Mouse (Mus musculus): ENCODE data around the gene Paqr5. TPM values are rescaled to one million over a fixed set of nuclear protein-coding genes. Genes with fewer than 3 reads are reported as not detected.
A peak's percentile ranks its signal among the peaks of the same experiment; 100 is the strongest.

The Paqr5 gene
- polyA plus RNA-seq, 1 experiment from 2014 or later, result 0.56 TPM

DNA sequence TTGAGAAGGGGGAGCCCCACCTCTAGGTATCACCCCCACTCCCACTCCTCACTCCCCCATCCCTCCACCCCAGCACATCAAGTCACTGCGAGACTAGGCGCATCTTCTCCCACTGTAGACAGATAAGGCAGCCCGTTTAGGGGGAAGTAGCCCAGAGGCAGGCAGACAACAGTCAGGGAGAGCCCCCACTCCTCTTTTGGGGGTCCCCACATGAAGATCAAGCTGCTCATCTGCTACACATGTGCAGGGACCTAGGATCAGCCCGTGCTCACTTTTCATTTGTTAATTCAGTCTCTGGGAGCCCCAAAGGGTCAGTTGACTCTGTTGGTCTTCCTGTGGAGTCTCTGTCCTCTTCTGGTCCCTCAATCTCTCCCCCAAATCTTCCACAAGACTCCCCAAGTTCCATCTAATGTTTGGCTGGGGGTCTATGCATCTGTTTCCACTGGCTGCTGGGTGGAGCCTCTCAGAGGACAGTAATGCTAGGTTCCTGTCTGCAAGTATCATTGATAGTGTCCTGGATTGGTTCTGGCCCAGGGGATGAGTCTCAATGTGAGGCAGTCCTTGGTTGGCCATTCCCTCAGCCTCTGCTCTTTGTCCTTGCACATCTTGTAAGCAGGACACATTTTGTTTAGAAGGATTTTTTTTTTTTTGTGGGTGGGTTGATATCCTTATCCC is 118.9 kb downstream of the Paqr5 start:
- Histone ChIP-seq H3K4me3 (ENCODE audit: low read depth, low read length) (no peak overlapping the region), H3K27me3 (ENCODE audit: control insufficient read depth, insufficient read depth, low read length) (peaks cover 3% of the 10 kb centered on the region), H3K36me3 (ENCODE audit: control insufficient read depth, insufficient read depth, low read length) (peaks cover 7% of the 10 kb centered on the region), H3K27ac (ENCODE audit: low read depth, low read length) (no peak overlapping the region), H3K4me1 (ENCODE audit: control insufficient read depth, insufficient read depth, low read length) (0 out of 2 replicates have a peak, but pooled peaks cover 2% of the 10 kb centered on the region), H3K9ac (ENCODE audit: low read depth, low read length) (no peak overlapping the region), H3K9me3 (replicated peaks; ENCODE audit: control insufficient read depth, low read length) (no peaks in the 10 kb centered on the region), H3K4me2 (no peak overlapping the region)
- no peak for ATAC-seq (replicated peaks; ENCODE audit: insufficient number of reproducible peaks, low FRiP score, low TSS enrichment)
- 62% methylated on average over 4 of the region's 4 CpGs for WGBS (ENCODE audit: insufficient replicate concordance)

DNA sequence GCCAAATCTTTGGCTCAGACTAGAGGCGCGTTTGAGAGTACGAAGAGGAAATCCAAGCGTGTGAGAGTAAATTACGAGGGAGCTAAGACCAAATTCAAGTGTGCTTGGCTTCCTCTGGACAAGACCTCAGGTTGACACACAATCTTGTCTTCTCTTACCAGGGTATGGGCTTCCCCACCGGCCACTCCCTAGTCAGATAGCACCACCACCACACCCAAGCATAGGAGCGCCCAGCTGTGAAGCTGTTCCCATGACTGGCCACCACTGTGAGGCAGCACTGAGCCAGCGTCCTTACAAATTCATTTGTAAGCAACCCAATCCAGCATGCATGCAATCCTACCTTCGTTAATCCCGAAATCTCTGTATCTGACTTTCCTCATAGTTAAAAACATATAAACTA is 119.7 kb downstream of the Paqr5 start:
- H3K27ac ChIP-seq (ENCODE audit: low read depth, low read length), result no peak overlapping the region
- H3K9ac ChIP-seq (ENCODE audit: low read depth, low read length), result no peak overlapping the region
- no peaks in the 10 kb centered on the region; the same call in 1 of the 2 replicates for H3K36me3 ChIP-seq (ENCODE audit: control insufficient read depth, insufficient read depth, low read length)
- 60% methylated on average over 10 of the region's 10 CpGs for WGBS (ENCODE audit: insufficient replicate concordance)
- no peak for ATAC-seq (replicated peaks; ENCODE audit: insufficient number of reproducible peaks, low FRiP score, low TSS enrichment)
- H3K4me3 ChIP-seq (ENCODE audit: low read depth, low read length), result no peak overlapping the region
- H3K9me3 ChIP-seq (replicated peaks; ENCODE audit: control insufficient read depth, low read length), result no peaks in the 10 kb centered on the region
- H3K27me3 ChIP-seq (ENCODE audit: control insufficient read depth, insufficient read depth, low read length), result peaks cover 9% of the 10 kb centered on the region
- H3K4me1 ChIP-seq (ENCODE audit: control insufficient read depth, insufficient read depth, low read length), result 0 out of 2 replicates have a peak, but pooled peaks cover 2% of the 10 kb centered on the region
- no peak overlapping the region for H3K4me2 ChIP-seq

DNA sequence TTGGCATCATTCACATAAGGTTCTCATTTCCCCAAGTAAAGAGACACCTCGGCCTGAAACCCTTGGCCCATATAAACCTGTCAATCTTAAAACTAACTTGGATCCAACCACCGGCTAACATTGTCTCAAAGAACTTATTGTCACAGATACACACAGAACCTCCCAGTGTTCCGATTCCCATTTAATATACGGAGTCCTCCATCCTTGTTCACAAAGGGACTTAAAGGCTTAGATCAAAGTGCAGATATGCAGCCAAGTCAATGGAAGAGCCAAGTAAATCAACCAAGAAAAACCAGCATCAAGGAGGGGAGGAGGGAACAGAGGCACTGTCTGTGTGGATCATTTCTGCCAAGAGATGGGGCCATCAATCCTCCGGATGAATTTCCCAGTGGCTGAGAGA is 121.1 kb downstream of the Paqr5 start:
- WGBS (ENCODE audit: insufficient replicate concordance), result 78% methylated on average over 5 of the region's 5 CpGs
- Histone ChIP-seq H3K36me3 (ENCODE audit: control insufficient read depth, insufficient read depth, low read length) (no peaks in the 10 kb centered on the region), H3K27me3 (ENCODE audit: control insufficient read depth, insufficient read depth, low read length) (peaks cover 11% of the 10 kb centered on the region), H3K9ac (ENCODE audit: low read depth, low read length) (no peak overlapping the region), H3K4me1 (ENCODE audit: control insufficient read depth, insufficient read depth, low read length) (0 out of 2 replicates have a peak, but pooled peaks cover 2% of the 10 kb centered on the region), H3K27ac (ENCODE audit: low read depth, low read length) (no peak overlapping the region), H3K4me3 (ENCODE audit: low read depth, low read length) (no peak overlapping the region), H3K9me3 (replicated peaks; ENCODE audit: control insufficient read depth, low read length) (no peaks in the 10 kb centered on the region), H3K4me2 (no peak overlapping the region)
- no peak for ATAC-seq (replicated peaks; ENCODE audit: insufficient number of reproducible peaks, low FRiP score, low TSS enrichment)

DNA sequence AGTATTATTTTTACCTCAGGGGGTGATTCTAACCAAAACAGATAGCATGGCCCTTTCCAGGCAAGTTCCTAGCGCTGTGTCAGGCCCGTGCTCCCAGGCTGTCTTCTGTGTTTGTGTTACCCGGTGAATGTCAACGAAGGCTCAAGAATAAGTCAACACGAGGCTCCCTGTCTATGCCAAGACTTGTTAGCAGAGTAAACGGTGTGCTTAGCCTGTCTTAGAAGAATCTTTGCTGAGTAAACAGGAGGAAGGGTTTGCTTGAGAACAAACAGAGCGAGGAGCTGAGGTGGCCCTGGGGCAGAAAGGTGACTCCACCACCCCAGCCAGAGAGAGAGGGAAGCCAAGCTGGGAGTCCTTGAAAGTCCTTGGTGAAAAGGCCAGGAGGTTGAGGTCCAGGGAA is 122.5 kb downstream of the Paqr5 start:
- Histone ChIP-seq H3K27ac (ENCODE audit: low read depth, low read length) (no peak overlapping the region), H3K36me3 (ENCODE audit: control insufficient read depth, insufficient read depth, low read length) (no peaks in the 10 kb centered on the region), H3K4me2 (no peak overlapping the region), H3K27me3 (ENCODE audit: control insufficient read depth, insufficient read depth, low read length) (peaks cover 18% of the 10 kb centered on the region), H3K9ac (ENCODE audit: low read depth, low read length) (peak overlapping the region; percentile 28; the same call in 1 of the 2 replicates), H3K4me1 (ENCODE audit: control insufficient read depth, insufficient read depth, low read length) (0 out of 2 replicates have a peak, but pooled peaks cover 2% of the 10 kb centered on the region), H3K4me3 (ENCODE audit: low read depth, low read length) (no peak overlapping the region), H3K9me3 (replicated peaks; ENCODE audit: control insufficient read depth, low read length) (no peaks in the 10 kb centered on the region)
- no peak for ATAC-seq (replicated peaks; ENCODE audit: insufficient number of reproducible peaks, low FRiP score, low TSS enrichment)
- WGBS (ENCODE audit: insufficient replicate concordance), result 24% methylated on average over 7 of the region's 7 CpGs

Other genes with a start within 250 kb of the Paqr5 start
- 963 and 1,096 TPM in 2 replicates for gene Rplp1, start 112.3 kb downstream of the Paqr5 start, polyA plus RNA-seq (2014; fragmentation: Nextera tagmentation; extraction: Ambion mirVana)
- gene Kif23, start 80.1 kb downstream of the Paqr5 start, polyA plus RNA-seq (2014; fragmentation: Nextera tagmentation; extraction: Ambion mirVana), result 92.5 and 103 TPM in 2 replicates
- gene Glce, start 95.8 kb upstream of the Paqr5 start, polyA plus RNA-seq (2014; fragmentation: Nextera tagmentation; extraction: Ambion mirVana), result 10.7 and 15.4 TPM in 2 replicates